Mouse (Mus musculus) heart, postnatal 0 days (tissue): ENCODE data around the gene Abca14. TPM values are rescaled to one million over a fixed set of nuclear protein-coding genes. Genes with fewer than 3 reads are reported as not detected.

Experiments
- ATAC-seq: fragments of 200-750 bp; cut with Nextera tagmentation; 2 replicates; pipeline ENCODE4 v1.8.0; 2017; ENCODE audit warnings: low read depth, moderate number of reproducible peaks, moderate library complexity; ENCODE audit not compliant: insufficient read depth
- DNase-seq: peaks from one replicate; pipeline ENCODE4 v3.0.0-alpha.2; 2016; ENCODE audit warnings: low spot score
- H3K27ac ChIP-seq: fragments of 300-500 bp; sonication (generic); 2 replicates; pipeline ENCODE4 v1.5.1; 2014; ENCODE audit warnings: low read depth, mild to moderate bottlenecking
- H3K27me3 ChIP-seq: fragments of 300-500 bp; sonication (generic); 2 replicates; pipeline ENCODE4 v1.6.1; 2014; ENCODE audit warnings: low read length, mixed read lengths; ENCODE audit not compliant: control insufficient read depth, insufficient read depth
- H3K36me3 ChIP-seq: fragments of 300-500 bp; sonication (generic); replicated peaks from 2 replicates; pipeline ENCODE4 v1.6.1; 2014; ENCODE audit warnings: low read length, mixed read lengths; ENCODE audit not compliant: control insufficient read depth, insufficient read depth
- H3K4me1 ChIP-seq: fragments of 300-500 bp; sonication (generic); 2 replicates; pipeline ENCODE4 v1.6.1; 2014; ENCODE audit warnings: antibody characterized with exemption; ENCODE audit not compliant: control insufficient read depth, insufficient read depth
- H3K4me2 ChIP-seq: fragments of 300-500 bp; sonication (generic); 2 replicates; pipeline ENCODE4 v1.6.1; 2014; ENCODE audit warnings: low read depth, mild to moderate bottlenecking, low read length, moderate library complexity
- H3K4me3 ChIP-seq: fragments of 300-500 bp; sonication (generic); 2 replicates; pipeline ENCODE4 v1.5.1; 2014; ENCODE audit warnings: low read depth, low read length
- H3K9ac ChIP-seq: fragments of 300-500 bp; sonication (generic); replicated peaks from 2 replicates; pipeline ENCODE4 v1.6.1; 2014; ENCODE audit warnings: low read depth, low read length, mixed read lengths
- H3K9me3 ChIP-seq: fragments of 300-500 bp; sonication (generic); replicated peaks from 2 replicates; pipeline ENCODE4 v1.6.1; 2016; ENCODE audit warnings: low read length; ENCODE audit not compliant: control insufficient read depth
- CTCF ChIP-seq: IDR thresholded peaks from 2 replicates; pipeline ENCODE4 v1.5.1; 2016; ENCODE audit warnings: antibody characterized with exemption, control low read depth, low read depth
- EP300 ChIP-seq: IDR thresholded peaks from 2 replicates; pipeline ENCODE4 v1.6.1; 2016; ENCODE audit warnings: antibody characterized with exemption, low read depth
- WGBS: fragments of 180-500 bp; shearing (Covaris S2); extraction: QIAGEN DNeasy Blood & Tissue Kit; methylation state at CpG from one replicate; pipeline ENCODE4 v1.1.7; 2014; 5-methylcytosine and 5-hydroxymethylcytosine counted together
- polyA plus RNA-seq: library from polyadenylated mRNA; unstranded; fragments of >200 nt; fragmentation: Nextera tagmentation; extraction: Ambion mirVana; gene quantifications from 2 replicates; pipeline ENCODE4 v1.2.1, GENCODE M21; 2015
- total RNA-seq: library from RNA; depleted of rRNA; stranded (reverse); fragments of >200 nt; gene quantifications from 2 replicates; pipeline ENCODE4 v1.2.3, GENCODE M21; 2014; ENCODE audit warnings: low replicate concordance

Gene Abca14
- total and polyA plus RNA-seq, 2 experiments from 2014 or later = not detected

- TF ChIP-seq EP300 = no peak
- no peak for TF ChIP-seq CTCF
- Histone ChIP-seq H3K9ac (no peak overlapping the region), H3K36me3 (no peaks in the 10 kb centered on the region), H3K4me2 (0 out of 2 replicates have a peak overlapping the region, but pooled peaks have one; percentile 11), H3K9me3 (no peaks in the 10 kb centered on the region), H3K27me3 (peaks cover 13% of the 10 kb centered on the region), H3K27ac (no peak overlapping the region), H3K4me3 (no peak overlapping the region), H3K4me1 (peaks cover 10% of the 10 kb centered on the region)
- 22% methylated on average over 9 of the region's 9 CpGs for WGBS
- ATAC-seq (no peak), DNase-seq (peak; percentile 34)
These were observed 2.2 kb downstream of the Abca14 start for GRCm38 (mm10) chr7:120205989-120206388.

- no peak overlapping the region for H3K27ac ChIP-seq
- TF ChIP-seq CTCF = no peak
- TF ChIP-seq EP300 = no peak
- no peaks in the 10 kb centered on the region for H3K4me1 ChIP-seq
- no peaks in the 10 kb centered on the region for H3K9me3 ChIP-seq
- H3K9ac ChIP-seq = no peak overlapping the region
- ATAC-seq = no peak
- no peak overlapping the region for H3K4me3 ChIP-seq
- H3K36me3 ChIP-seq = no peaks in the 10 kb centered on the region
- H3K27me3 ChIP-seq = no peaks in the 10 kb centered on the region
- H3K4me2 ChIP-seq = no peak overlapping the region
- no peak for DNase-seq
These were observed 24.8 kb downstream of the Abca14 start for GRCm38 (mm10) chr7:120228541-120228940.

DNA sequence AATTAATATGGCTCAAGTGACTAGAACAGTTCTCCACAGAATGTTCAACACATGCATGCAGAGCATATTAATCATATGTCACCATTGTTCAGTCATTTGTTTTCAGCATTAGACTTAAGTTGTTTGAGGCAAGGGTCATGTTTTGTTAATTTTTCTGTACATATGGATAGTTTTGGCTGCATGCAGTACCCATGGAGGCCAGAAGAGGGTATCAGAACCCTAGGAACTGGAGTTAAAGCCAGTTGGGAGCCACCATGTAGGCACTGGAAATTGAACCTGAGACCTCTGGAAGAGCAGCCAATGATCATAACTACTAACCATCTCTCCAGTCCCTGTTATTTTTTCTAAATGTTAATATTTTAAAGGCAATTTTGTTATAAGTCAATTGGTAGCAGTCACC, 37.3 kb downstream of the Abca14 start:
- no peaks in the 10 kb centered on the region for H3K4me1 ChIP-seq
- no peak for ATAC-seq
- no peak overlapping the region for H3K27ac ChIP-seq
- no peaks in the 10 kb centered on the region for H3K36me3 ChIP-seq
- H3K27me3 ChIP-seq = no peaks in the 10 kb centered on the region
- no peak overlapping the region for H3K4me3 ChIP-seq
- no peaks in the 10 kb centered on the region for H3K9me3 ChIP-seq
- H3K4me2 ChIP-seq = no peak overlapping the region
- H3K9ac ChIP-seq = no peak overlapping the region
- TF ChIP-seq CTCF (peak; percentile 28; the same call in 1 of the 2 replicates), EP300 (no peak)
- DNase-seq = no peak

DNA sequence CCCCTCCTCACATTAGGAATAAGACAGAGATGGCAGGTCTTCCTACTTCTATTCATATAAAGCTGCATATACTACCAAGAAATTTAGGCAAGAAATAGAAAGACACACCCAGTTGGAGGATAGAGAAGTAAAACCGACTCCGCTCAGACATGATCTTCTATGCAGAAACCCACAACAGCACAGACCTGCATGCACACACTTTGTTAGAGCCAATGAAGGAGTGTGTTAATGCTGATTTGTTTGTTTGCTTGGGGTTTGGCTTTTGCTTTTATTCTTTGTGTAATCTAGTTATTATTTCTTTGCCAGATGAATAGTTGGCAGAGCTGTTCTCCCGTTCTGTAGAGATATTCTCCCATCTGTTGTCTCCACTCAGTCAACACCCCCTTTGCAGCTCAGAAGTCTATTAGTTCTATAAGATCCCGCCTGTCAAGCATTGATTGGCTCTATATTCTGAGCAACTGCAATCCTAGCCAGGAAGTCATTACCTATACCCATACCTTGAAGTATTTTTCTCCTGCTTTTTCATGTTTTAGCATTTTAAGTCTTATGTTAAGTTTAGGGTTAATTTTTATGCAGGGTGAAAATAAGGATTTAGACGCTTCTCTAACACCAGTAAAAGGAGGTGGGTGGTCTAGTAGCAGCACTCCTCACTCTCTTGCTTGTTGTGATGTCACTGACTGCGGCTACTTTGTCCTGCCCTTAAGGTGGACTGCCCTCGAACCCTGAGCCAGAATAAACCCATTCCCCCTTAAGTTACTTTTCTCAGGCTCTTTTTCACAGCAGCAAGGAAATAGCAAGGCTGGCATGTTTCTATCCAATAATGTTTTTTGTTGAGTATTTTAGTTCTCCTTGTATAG, 67.6 kb downstream of the Abca14 start:
- Histone ChIP-seq H3K27ac (no peak overlapping the region), H3K4me3 (no peak overlapping the region), H3K4me2 (no peak overlapping the region), H3K36me3 (no peaks in the 10 kb centered on the region), H3K9ac (no peak overlapping the region), H3K4me1 (no peaks in the 10 kb centered on the region), H3K27me3 (no peaks in the 10 kb centered on the region), H3K9me3 (no peaks in the 10 kb centered on the region)
- ATAC-seq = no peak
- TF ChIP-seq EP300 = no peak
- no peak for TF ChIP-seq CTCF
- no peak for DNase-seq
- WGBS = 63% methylated on average over 7 of the region's 7 CpGs

DNA sequence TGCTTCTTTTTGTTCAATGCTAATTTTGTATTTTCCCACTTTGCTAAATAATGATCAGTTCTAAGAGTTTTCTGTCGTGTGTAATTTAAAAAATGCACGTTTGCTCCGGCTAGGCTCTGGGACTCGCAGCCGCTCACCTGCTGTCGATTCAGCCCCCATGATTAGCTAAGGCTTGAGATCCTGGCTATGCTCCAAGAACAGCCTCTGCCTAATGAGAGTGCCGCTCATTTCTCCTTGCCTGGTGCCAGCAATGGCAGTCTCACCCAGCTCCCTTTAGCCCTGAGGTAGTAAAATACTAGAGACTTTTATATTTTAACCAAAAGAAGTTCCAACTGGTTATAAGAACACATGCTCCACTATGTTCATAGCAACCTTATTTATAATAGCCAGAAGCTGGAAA, 68.3 kb downstream of the Abca14 start:
- H3K36me3 ChIP-seq = no peaks in the 10 kb centered on the region
- no peak overlapping the region for H3K9ac ChIP-seq
- H3K4me1 ChIP-seq = no peaks in the 10 kb centered on the region
- H3K4me3 ChIP-seq = no peak overlapping the region
- no peaks in the 10 kb centered on the region for H3K27me3 ChIP-seq
- no peak overlapping the region for H3K27ac ChIP-seq
- TF ChIP-seq CTCF (no peak), EP300 (no peak)
- 61% methylated on average over 7 of the region's 7 CpGs for WGBS
- DNase-seq (no peak), ATAC-seq (no peak)
- no peaks in the 10 kb centered on the region for H3K9me3 ChIP-seq
- H3K4me2 ChIP-seq = no peak overlapping the region

GRCm38 (mm10) chr7:120285286-120285685, 81.5 kb downstream of the Abca14 start:
- H3K9ac ChIP-seq = no peak overlapping the region
- DNase-seq (no peak), ATAC-seq (no peak)
- 57% methylated on average over 3 of the region's 3 CpGs for whole genome bisulfite sequencing
- no peak overlapping the region for H3K4me2 ChIP-seq
- H3K36me3 ChIP-seq = no peaks in the 10 kb centered on the region
- no peaks in the 10 kb centered on the region for H3K27me3 ChIP-seq
- H3K9me3 ChIP-seq = no peaks in the 10 kb centered on the region
- no peak overlapping the region for H3K4me3 ChIP-seq
- TF ChIP-seq EP300 (no peak), CTCF (no peak)
- H3K27ac ChIP-seq = no peak overlapping the region
- H3K4me1 ChIP-seq = 0 out of 2 replicates have a peak, but pooled peaks cover 3% of the 10 kb centered on the region
